22 mouse cellular contexts compared by ENCODE assay signal in the genomic region with DNA sequence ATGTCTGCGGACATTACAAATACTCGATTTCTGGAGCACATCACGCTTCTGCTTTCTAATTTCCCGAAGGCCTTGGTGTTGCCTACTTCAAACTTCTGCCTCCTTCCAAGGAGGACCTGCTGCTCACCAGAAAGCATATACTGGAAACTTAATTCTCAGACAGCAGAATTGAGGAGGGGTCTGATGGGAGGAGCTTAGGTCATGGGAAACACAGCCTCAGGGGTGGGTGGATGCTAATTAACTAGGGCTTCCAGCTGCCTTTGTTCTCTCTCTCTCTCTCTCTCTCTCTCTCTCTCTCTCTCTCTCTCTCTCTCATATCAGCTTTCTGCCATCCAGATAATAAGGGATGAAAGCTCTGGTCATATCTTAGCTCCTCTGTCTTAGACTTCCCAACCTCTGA. TPM values are rescaled to one million over a fixed set of nuclear protein-coding genes. Genes with fewer than 3 reads are reported as not detected.
DNase-seq lines count a peak whose midpoint lies in the region; ATAC-seq lines count a peak whose summit lies in the region.
"Had no signal": no experiment of that assay in that cellular context is flagged by ENCODE, and none has a peak within 500 bp of the region (broad histone marks: within the 10 kb centered on the region; RNA-seq: fewer than 3 reads in every experiment).

No protein-coding gene starts in this region.

- no peak overlapping the region for H3K4me2 ChIP-seq in forebrain, embryonic 14.5 days (ENCODE audit: low read length)
- H3K4me2 ChIP-seq in forebrain, embryonic 12.5 days = no peak overlapping the region
- no peak overlapping the region for H3K4me2 ChIP-seq in midbrain, embryonic 12.5 days (replicated peaks)
- H3K4me2 ChIP-seq in midbrain, embryonic 16.5 days (ENCODE audit: low read length) = no peak overlapping the region
- H3K4me2 ChIP-seq: embryonic facial prominence, embryonic 13.5 days; hindbrain, embryonic 15.5 days had no signal

- H3K9ac ChIP-seq in forebrain, embryonic 14.5 days (ENCODE audit: low read length) = no peak overlapping the region
- H3K9ac ChIP-seq in forebrain, embryonic 12.5 days = no peak overlapping the region
- no peak overlapping the region for H3K9ac ChIP-seq in midbrain, embryonic 12.5 days (replicated peaks)
- H3K9ac ChIP-seq in midbrain, embryonic 16.5 days (ENCODE audit: low read depth, low read length) = no peak overlapping the region
- H3K9ac ChIP-seq: embryonic facial prominence, embryonic 13.5 days; hindbrain, embryonic 15.5 days had no signal

- 0 out of 2 replicates have a peak, but pooled peaks have one; percentile 11 for ATAC-seq in forebrain, embryonic 14.5 days
- no peak for ATAC-seq in forebrain, embryonic 12.5 days (ENCODE audit: low FRiP score)
- ATAC-seq in midbrain, embryonic 12.5 days (ENCODE audit: low FRiP score, low read depth) = peak; percentile 57
- no peak for ATAC-seq in midbrain, embryonic 16.5 days
- ATAC-seq: activated CD4-positive, CD25-positive, alpha-beta regulatory T cell, adult 4 months; forebrain, embryonic 16.5 days; inflammation-experienced regulatory T-cells, adult 6 months; Patski had no signal

- WGBS in forebrain, embryonic 14.5 days = 79% methylated on average over 4 of the region's 4 CpGs
- 76% methylated on average over 4 of the region's 4 CpGs for WGBS in forebrain, embryonic 12.5 days
- WGBS in midbrain, embryonic 12.5 days = 90% methylated on average over 4 of the region's 4 CpGs
- 86% methylated on average over 4 of the region's 4 CpGs for WGBS in midbrain, embryonic 16.5 days

- no peak overlapping the region for H3K27ac ChIP-seq in forebrain, embryonic 14.5 days (ENCODE audit: low read depth, low read length)
- H3K27ac ChIP-seq in forebrain, embryonic 12.5 days = no peak overlapping the region
- no peak overlapping the region for H3K27ac ChIP-seq in midbrain, embryonic 12.5 days (replicated peaks)
- no peak overlapping the region for H3K27ac ChIP-seq in midbrain, embryonic 16.5 days (ENCODE audit: low read length)
- H3K27ac ChIP-seq: embryonic facial prominence, embryonic 13.5 days; heart, embryonic 10.5 days; hindbrain, embryonic 15.5 days had no signal

- peak; percentile 19 for DNase-seq in forebrain, embryonic 14.5 days (ENCODE audit: low spot score)
- DNase-seq in embryo, embryonic 11 days = peak; percentile 32
- DNase-seq in thymus, postnatal 10 days (ENCODE audit: low spot score in 2 of 2) = no peak
- DNase-seq: adrenal gland, postnatal 14 days; cerebellum, adult 18-20 months; cerebellum, adult 9-11 months; cerebellum, postnatal 36 days; gastrocnemius, postnatal 10 days; heart, adult 18-20 months; heart, postnatal 10 days; heart, postnatal 4 days had no signal

- no peaks in the 10 kb centered on the region for H3K4me1 ChIP-seq in forebrain, embryonic 14.5 days (ENCODE audit: control insufficient read depth, insufficient read depth, low read length)
- peaks cover 14% of the 10 kb centered on the region for H3K4me1 ChIP-seq in forebrain, embryonic 12.5 days
- peaks cover 10% of the 10 kb centered on the region for H3K4me1 ChIP-seq in midbrain, embryonic 12.5 days
- H3K4me1 ChIP-seq in midbrain, embryonic 16.5 days (ENCODE audit: control insufficient read depth, insufficient read depth, low read length) = peaks cover 11% of the 10 kb centered on the region

- no peak overlapping the region for H3K4me3 ChIP-seq in forebrain, embryonic 14.5 days (ENCODE audit: low read depth, low read length)
- no peak overlapping the region for H3K4me3 ChIP-seq in forebrain, embryonic 12.5 days (replicated peaks)
- H3K4me3 ChIP-seq in midbrain, embryonic 12.5 days = no peak overlapping the region
- no peak overlapping the region for H3K4me3 ChIP-seq in midbrain, embryonic 16.5 days (ENCODE audit: low read depth, low read length)
- H3K4me3 ChIP-seq: embryonic facial prominence, embryonic 13.5 days; heart, embryonic 10.5 days; hindbrain, embryonic 15.5 days had no signal

- no peaks in the 10 kb centered on the region for H3K9me3 ChIP-seq in forebrain, embryonic 14.5 days (replicated peaks; ENCODE audit: control insufficient read depth, low read length)
- H3K9me3 ChIP-seq in forebrain, embryonic 12.5 days = no peaks in the 10 kb centered on the region
- no peaks in the 10 kb centered on the region for H3K9me3 ChIP-seq in midbrain, embryonic 12.5 days
- H3K9me3 ChIP-seq in midbrain, embryonic 16.5 days (replicated peaks; ENCODE audit: control insufficient read depth, low read length, poor library complexity, severe bottlenecking) = no peaks in the 10 kb centered on the region
- H3K9me3 ChIP-seq: embryonic facial prominence, embryonic 13.5 days; heart, embryonic 10.5 days; hindbrain, embryonic 15.5 days had no signal

- H3K36me3 ChIP-seq in forebrain, embryonic 14.5 days (ENCODE audit: control insufficient read depth, insufficient read depth, low read length) = no peaks in the 10 kb centered on the region
- no peaks in the 10 kb centered on the region for H3K36me3 ChIP-seq in forebrain, embryonic 12.5 days (replicated peaks)
- no peaks in the 10 kb centered on the region for H3K36me3 ChIP-seq in midbrain, embryonic 12.5 days
- no peaks in the 10 kb centered on the region for H3K36me3 ChIP-seq in midbrain, embryonic 16.5 days (ENCODE audit: control insufficient read depth, insufficient read depth, low read length)
- H3K36me3 ChIP-seq: embryonic facial prominence, embryonic 13.5 days; heart, embryonic 10.5 days; hindbrain, embryonic 15.5 days had no signal

- H3K27me3 ChIP-seq in forebrain, embryonic 14.5 days (replicated peaks; ENCODE audit: control insufficient read depth, insufficient read depth, low read length) = no peaks in the 10 kb centered on the region
- peaks cover 10% of the 10 kb centered on the region; the same call in 1 of the 2 replicates for H3K27me3 ChIP-seq in forebrain, embryonic 12.5 days
- no peaks in the 10 kb centered on the region; the same call in 1 of the 2 replicates for H3K27me3 ChIP-seq in midbrain, embryonic 12.5 days
- no peaks in the 10 kb centered on the region for H3K27me3 ChIP-seq in midbrain, embryonic 16.5 days (ENCODE audit: control insufficient read depth, insufficient read depth, low read depth, low read length)
- H3K27me3 ChIP-seq: CH12.LX; hindbrain, embryonic 15.5 days had no signal

RNA-seq across cellular contexts. Expression of a gene that starts 5.6 kb away (rescaled TPM):
- polyA plus RNA-seq in forebrain, embryonic 14.5 days (2014; fragmentation: Nextera tagmentation; extraction: Ambion mirVana) = 35.1 and 39.9 TPM in 2 replicates
- 10.8 and 11.7 TPM in 2 replicates for polyA plus RNA-seq in forebrain, embryonic 12.5 days (2016; fragmentation: Nextera tagmentation; extraction: Ambion mirVana)
- 14.4 and 15.0 TPM in 2 replicates for polyA plus RNA-seq in midbrain, embryonic 12.5 days (2016; fragmentation: Nextera tagmentation; extraction: Ambion mirVana)
- 58.9 and 67.8 TPM in 2 replicates for polyA plus RNA-seq in midbrain, embryonic 16.5 days (2015; fragmentation: Nextera tagmentation; extraction: Ambion mirVana)

Comparison
In these comparisons a context has a peak if more than half of its experiments do, and no peak if none do; other contexts are left out.
1. ATAC-seq: peak in forebrain, embryonic 14.5 days (single experiment) and midbrain, embryonic 12.5 days (single experiment); none in forebrain, embryonic 12.5 days (single experiment) and midbrain, embryonic 16.5 days (single experiment).
2. DNase-seq: peak in forebrain, embryonic 14.5 days (single experiment) and embryo, embryonic 11 days (single experiment); none in thymus, postnatal 10 days (0 of 2).